Mouse (Mus musculus) stomach, embryonic 16.5 days (tissue): ENCODE results near the gene Aldh1l1. TPM values are rescaled to one million over a fixed set of nuclear protein-coding genes. Genes with fewer than 3 reads are reported as not detected.

Experiments used
- ATAC-seq: fragments of 200-750 bp; cut with Nextera tagmentation; 2 replicates; pipeline ENCODE4 v1.8.0; 2017; ENCODE audit warnings: moderate number of reproducible peaks, moderate TSS enrichment; ENCODE audit not compliant: insufficient read depth, low FRiP score
- H3K27ac ChIP-seq: fragments of 300-500 bp; sonication (generic); 2 replicates; pipeline ENCODE4 v1.5.1; 2014; ENCODE audit warnings: low read length
- H3K27me3 ChIP-seq: fragments of 300-500 bp; sonication (generic); 2 replicates; pipeline ENCODE4 v1.6.1; 2014; ENCODE audit warnings: low read length, control low read depth, mixed read lengths; ENCODE audit not compliant: control insufficient read depth, insufficient read depth
- H3K36me3 ChIP-seq: fragments of 300-500 bp; sonication (generic); 2 replicates; pipeline ENCODE4 v1.6.1; 2014; ENCODE audit warnings: low read length; ENCODE audit not compliant: control insufficient read depth, insufficient read depth
- H3K4me1 ChIP-seq: fragments of 300-500 bp; sonication (generic); 2 replicates; pipeline ENCODE4 v1.6.1; 2014; ENCODE audit warnings: low read length, control low read depth, mixed read lengths; ENCODE audit not compliant: control insufficient read depth, insufficient read depth
- H3K4me2 ChIP-seq: fragments of 300-500 bp; sonication (generic); 2 replicates; pipeline ENCODE4 v1.6.1; 2014; ENCODE audit warnings: low read depth, low read length, mixed read lengths
- H3K4me3 ChIP-seq: fragments of 300-500 bp; sonication (generic); replicated peaks from 2 replicates; pipeline ENCODE4 v1.5.1; 2014; ENCODE audit warnings: mild to moderate bottlenecking, low read length
- H3K9ac ChIP-seq: fragments of 300-500 bp; sonication (generic); 2 replicates; pipeline ENCODE4 v1.6.1; 2014; ENCODE audit warnings: low read length
- H3K9me3 ChIP-seq: fragments of 300-500 bp; sonication (generic); replicated peaks from 2 replicates; pipeline ENCODE4 v1.6.1; 2016; ENCODE audit warnings: low read length, control low read depth; ENCODE audit not compliant: control insufficient read depth
- WGBS: fragments of 180-500 bp; shearing (Covaris S2); extraction: QIAGEN DNeasy Blood & Tissue Kit; methylation state at CpG from one replicate; pipeline ENCODE4 v1.1.7; 2014; 5-methylcytosine and 5-hydroxymethylcytosine counted together
- polyA plus RNA-seq: library from polyadenylated mRNA; unstranded; fragments of >200 nt; fragmentation: Nextera tagmentation; extraction: Ambion mirVana; gene quantifications from 2 replicates; pipeline ENCODE4 v1.2.1, GENCODE M21; 2015

Gene Aldh1l1
- polyA plus RNA-seq, 1 experiment from 2014 or later = 13.1 TPM

DNA sequence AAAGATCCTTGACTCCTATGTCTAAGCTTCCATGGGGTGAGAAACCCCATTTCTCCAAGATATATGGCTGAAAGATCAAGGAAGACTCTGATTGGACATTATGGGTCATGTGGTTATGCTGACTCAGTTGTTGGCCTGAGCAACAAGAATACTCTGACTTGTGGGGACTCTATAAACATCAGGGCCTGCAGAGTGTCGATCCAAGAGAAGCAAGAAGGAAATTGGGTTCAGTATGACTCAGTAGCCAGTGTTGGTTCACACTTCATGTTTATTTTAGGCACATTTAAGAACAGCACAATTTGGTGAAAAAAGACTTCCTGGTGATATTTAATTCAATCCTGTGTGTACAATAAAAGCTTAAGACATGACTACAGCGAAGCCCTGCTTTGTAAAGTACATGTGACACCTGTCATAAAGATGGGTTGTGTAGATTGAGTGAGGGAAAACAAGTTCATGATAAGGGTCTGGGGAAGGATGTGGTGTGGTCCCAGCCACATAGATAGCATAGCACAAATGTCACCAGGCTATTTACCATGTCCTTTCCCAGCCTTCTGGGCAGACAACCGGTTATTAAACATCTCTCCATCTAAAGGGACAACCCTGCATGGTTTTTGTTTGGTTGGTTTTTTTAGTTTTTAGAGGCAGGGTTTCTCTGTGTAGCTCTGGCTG, 74.3 kb downstream of the Aldh1l1 start:
- WGBS = 66% methylated on average over 3 of the region's 3 CpGs
- ATAC-seq = no peak

DNA sequence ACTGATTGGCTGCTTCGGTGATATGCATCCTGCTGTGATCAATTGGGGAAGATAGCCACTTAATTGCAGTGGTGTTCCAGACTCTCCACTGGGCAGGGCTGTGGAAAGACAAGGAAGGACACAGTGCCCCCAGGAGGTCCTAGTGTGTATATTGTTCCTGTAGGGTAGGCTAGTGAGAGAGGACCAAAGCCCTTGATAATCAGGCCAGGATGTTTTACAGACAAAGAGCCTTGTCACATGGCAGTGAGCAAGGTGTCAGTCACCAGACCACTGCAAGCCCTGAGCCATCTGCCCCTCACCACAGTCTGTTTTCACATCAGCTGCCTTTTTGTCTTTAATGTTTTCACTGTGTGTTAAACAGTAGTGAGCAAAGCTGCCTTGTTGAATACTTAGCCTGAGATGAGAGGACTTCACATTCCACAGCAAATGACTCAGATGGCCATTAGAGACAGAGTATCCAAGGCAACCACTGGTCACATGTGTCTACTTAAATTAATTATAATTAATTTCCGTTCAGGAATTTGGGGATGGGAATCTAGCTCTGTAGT, 75.1 kb downstream of the Aldh1l1 start:
- peak; percentile 37; the same call in 1 of the 2 replicates for ATAC-seq
- H3K27ac ChIP-seq = no peak overlapping the region

More for the DNA sequence above, 74.3 kb downstream of the Aldh1l1 start:
- H3K4me1 ChIP-seq = no peaks in the 10 kb centered on the region
- H3K27ac ChIP-seq = no peak overlapping the region
- H3K9me3 ChIP-seq = no peaks in the 10 kb centered on the region
- H3K27me3 ChIP-seq = no peaks in the 10 kb centered on the region
- no peak overlapping the region for H3K4me2 ChIP-seq
- H3K36me3 ChIP-seq = no peaks in the 10 kb centered on the region
- no peak overlapping the region for H3K4me3 ChIP-seq
- no peak overlapping the region for H3K9ac ChIP-seq

DNA sequence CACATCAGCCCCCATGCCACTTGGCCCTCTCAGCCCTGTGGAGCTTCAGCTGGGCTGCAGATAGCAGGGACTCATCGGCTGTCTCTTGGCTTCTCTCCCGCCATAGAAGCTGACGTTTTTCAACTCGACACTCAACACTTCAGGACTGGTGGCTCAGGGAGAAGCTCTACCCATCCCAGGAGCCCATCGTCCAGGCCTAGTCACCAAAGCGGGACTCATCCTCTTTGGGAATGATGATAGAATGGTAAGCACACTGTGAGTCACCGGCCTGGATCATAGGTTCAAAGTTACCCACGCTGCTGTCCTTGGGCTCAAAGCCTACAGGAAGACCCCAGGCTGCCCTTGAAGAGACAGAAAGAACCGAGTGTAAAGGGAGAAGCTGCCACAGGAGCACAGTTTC, 78.0 kb downstream of the Aldh1l1 start:
- Histone ChIP-seq H3K27me3 (no peaks in the 10 kb centered on the region), H3K4me1 (no peaks in the 10 kb centered on the region), H3K4me2 (no peak overlapping the region), H3K9me3 (no peaks in the 10 kb centered on the region), H3K27ac (no peak overlapping the region), H3K9ac (no peak overlapping the region), H3K36me3 (no peaks in the 10 kb centered on the region), H3K4me3 (no peak overlapping the region)
- ATAC-seq = no peak
- 82% methylated on average over 9 of the region's 9 CpGs for WGBS

More for the DNA sequence above, 75.1 kb downstream of the Aldh1l1 start:
- no peak overlapping the region for H3K9ac ChIP-seq
- no peak overlapping the region for H3K4me2 ChIP-seq
- H3K4me1 ChIP-seq = no peaks in the 10 kb centered on the region
- H3K27me3 ChIP-seq = no peaks in the 10 kb centered on the region
- no peak overlapping the region for H3K4me3 ChIP-seq
- H3K36me3 ChIP-seq = no peaks in the 10 kb centered on the region
- WGBS = 32% methylated on average over 2 of the region's 2 CpGs
- H3K9me3 ChIP-seq = no peaks in the 10 kb centered on the region

GRCm38 (mm10) chr6:90565357-90566215, 79.4 kb downstream of the Aldh1l1 start:
- H3K27me3 ChIP-seq = no peaks in the 10 kb centered on the region
- H3K4me2 ChIP-seq = no peak overlapping the region
- no peaks in the 10 kb centered on the region for H3K36me3 ChIP-seq
- H3K9ac ChIP-seq = no peak overlapping the region
- H3K4me1 ChIP-seq = no peaks in the 10 kb centered on the region
- H3K27ac ChIP-seq = no peak overlapping the region
- H3K9me3 ChIP-seq = no peaks in the 10 kb centered on the region
- H3K4me3 ChIP-seq = no peak overlapping the region
- 53% methylated on average over 13 of the region's 13 CpGs for WGBS
- ATAC-seq = no peak

DNA sequence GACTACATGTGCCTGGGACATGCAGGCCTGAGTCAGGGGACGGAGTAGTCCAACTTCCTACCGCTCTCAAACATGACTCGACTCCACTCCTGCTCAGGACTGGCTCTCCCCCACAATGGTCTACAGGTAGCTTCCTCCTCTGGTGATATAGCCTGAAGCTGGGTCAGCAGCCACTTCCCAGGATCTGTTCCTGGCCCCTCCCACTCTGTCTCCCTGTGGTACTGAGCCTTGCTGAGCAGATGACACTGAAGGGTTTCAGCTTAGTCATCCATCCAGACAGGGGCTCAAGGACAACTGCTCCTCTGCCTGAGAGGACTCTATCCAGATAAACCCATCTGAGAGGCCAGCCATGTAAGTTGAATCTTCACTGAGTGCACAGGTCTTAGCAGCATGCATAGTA, 81.3 kb downstream of the Aldh1l1 start:
- 87% methylated on average over 3 of the region's 3 CpGs for WGBS
- H3K4me3 ChIP-seq = no peak overlapping the region
- H3K27ac ChIP-seq = no peak overlapping the region
- H3K36me3 ChIP-seq = no peaks in the 10 kb centered on the region
- H3K9ac ChIP-seq = no peak overlapping the region
- no peak overlapping the region for H3K4me2 ChIP-seq
- ATAC-seq = no peak
- H3K9me3 ChIP-seq = no peaks in the 10 kb centered on the region
- H3K27me3 ChIP-seq = no peaks in the 10 kb centered on the region
- H3K4me1 ChIP-seq = no peaks in the 10 kb centered on the region

GRCm38 (mm10) chr6:90567928-90568327, 81.7 kb downstream of the Aldh1l1 start:
- H3K4me2 ChIP-seq = no peak overlapping the region
- H3K4me3 ChIP-seq = no peak overlapping the region
- no peak overlapping the region for H3K27ac ChIP-seq
- H3K36me3 ChIP-seq = no peaks in the 10 kb centered on the region
- no peak for ATAC-seq
- no peaks in the 10 kb centered on the region for H3K9me3 ChIP-seq
- H3K27me3 ChIP-seq = no peaks in the 10 kb centered on the region
- 77% methylated on average over 3 of the region's 3 CpGs for WGBS
- no peaks in the 10 kb centered on the region for H3K4me1 ChIP-seq
- H3K9ac ChIP-seq = no peak overlapping the region

DNA sequence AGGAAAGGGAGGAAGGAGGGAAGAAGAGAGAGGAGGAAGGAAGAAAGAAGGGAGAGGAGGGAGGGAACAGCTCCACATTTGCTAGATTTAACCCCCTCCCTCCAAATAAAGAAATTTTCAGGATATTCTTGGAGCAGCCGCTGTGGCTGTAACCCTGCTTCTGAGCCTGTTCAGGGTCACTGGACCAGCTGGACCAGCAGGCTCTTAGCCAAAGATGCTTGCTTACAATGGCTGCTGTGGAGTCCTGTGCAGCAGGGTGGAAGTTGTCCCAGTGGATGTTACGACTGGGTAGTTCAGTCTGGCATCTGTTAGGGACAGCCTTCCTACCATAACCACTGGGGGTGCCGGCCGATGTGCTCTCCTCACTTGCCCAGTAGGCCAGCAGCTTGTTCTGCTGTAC, 82.5 kb downstream of the Aldh1l1 start:
- 80% methylated on average over 4 of the region's 4 CpGs for WGBS
- H3K4me1 ChIP-seq = no peaks in the 10 kb centered on the region
- H3K4me3 ChIP-seq = no peak overlapping the region
- H3K9ac ChIP-seq = no peak overlapping the region
- H3K4me2 ChIP-seq = no peak overlapping the region
- no peaks in the 10 kb centered on the region for H3K9me3 ChIP-seq
- no peaks in the 10 kb centered on the region for H3K36me3 ChIP-seq
- no peaks in the 10 kb centered on the region for H3K27me3 ChIP-seq
- no peak for ATAC-seq
- no peak overlapping the region for H3K27ac ChIP-seq

- Histone ChIP-seq H3K4me2 (no peak overlapping the region), H3K27me3 (no peaks in the 10 kb centered on the region), H3K4me1 (no peaks in the 10 kb centered on the region), H3K36me3 (no peaks in the 10 kb centered on the region), H3K9ac (no peak overlapping the region), H3K9me3 (no peaks in the 10 kb centered on the region), H3K27ac (peak overlapping the region; percentile 7; the same call in 1 of the 2 replicates), H3K4me3 (no peak overlapping the region)
- 37% methylated on average over 12 of the region's 12 CpGs for WGBS
- no peak for ATAC-seq
Measured at GRCm38 (mm10) chr6:90569736-90570383, 83.6 kb downstream of the Aldh1l1 start.
